Mouse (Mus musculus) forebrain, embryonic 12.5 days (tissue): ENCODE measurements at regions not wholly inside any gene's neighbourhood (a gene's known extent, or its start where the extent isn't known, plus 50 kb on each side); places are given as distances from the start of the nearest gene placed in this dataset.

Experiments used
- ATAC-seq: fragments of 200-750 bp; cut with Nextera tagmentation; 2 replicates; pipeline ENCODE4 v1.8.0; 2017; ENCODE audit warnings: moderate TSS enrichment; ENCODE audit not compliant: low FRiP score
- H3K27ac ChIP-seq: fragments of 300-500 bp; sonication (generic); 2 replicates; pipeline ENCODE4 v1.5.1; 2016; ENCODE audit warnings: mild to moderate bottlenecking
- H3K27me3 ChIP-seq: fragments of 300-500 bp; sonication (generic); 2 replicates; pipeline ENCODE4 v1.6.1; 2016; ENCODE audit warnings: mild to moderate bottlenecking
- H3K36me3 ChIP-seq: fragments of 300-500 bp; sonication (generic); replicated peaks from 2 replicates; pipeline ENCODE4 v1.6.1; 2016; ENCODE audit warnings: mild to moderate bottlenecking
- H3K4me1 ChIP-seq: fragments of 300-500 bp; sonication (generic); 2 replicates; pipeline ENCODE4 v1.6.1; 2016
- H3K4me2 ChIP-seq: fragments of 300-500 bp; sonication (generic); 2 replicates; pipeline ENCODE4 v1.6.1; 2016; ENCODE audit warnings: mild to moderate bottlenecking, moderate library complexity
- H3K4me3 ChIP-seq: fragments of 300-500 bp; sonication (generic); replicated peaks from 2 replicates; pipeline ENCODE4 v1.5.1; 2016; ENCODE audit warnings: mild to moderate bottlenecking
- H3K9ac ChIP-seq: fragments of 300-500 bp; sonication (generic); 2 replicates; pipeline ENCODE4 v1.6.1; 2016; ENCODE audit warnings: mild to moderate bottlenecking
- H3K9me3 ChIP-seq: fragments of 300-500 bp; sonication (generic); 2 replicates; pipeline ENCODE4 v1.6.1; 2016
- WGBS: fragments of 180-500 bp; shearing (Covaris S2); methylation state at CpG from one replicate; pipeline ENCODE4 v1.1.7; 2016; 5-methylcytosine and 5-hydroxymethylcytosine counted together

GRCm38 (mm10) chr16:97272035-97272631, 84.4 kb upstream of the Bace2 start:
- Histone ChIP-seq H3K27me3 (0 out of 2 replicates have a peak, but pooled peaks cover 13% of the 10 kb centered on the region), H3K27ac (no peak overlapping the region), H3K4me3 (0 out of 2 replicates have a peak overlapping the region, but pooled peaks have one; percentile 8), H3K9ac (peak overlapping the region; percentile 25; the same call in 1 of the 2 replicates), H3K4me2 (peak overlapping the region; percentile 46), H3K36me3 (no peaks in the 10 kb centered on the region), H3K4me1 (peaks cover 3% of the 10 kb centered on the region), H3K9me3 (no peaks in the 10 kb centered on the region)
- WGBS: 15% methylated on average over 12 of the region's 12 CpGs
- ATAC-seq: peak; percentile 93

GRCm38 (mm10) chr16:97278913-97279312, 77.6 kb upstream of the Bace2 start:
- Histone ChIP-seq H3K4me3 (no peak overlapping the region), H3K4me2 (no peak overlapping the region), H3K9ac (no peak overlapping the region), H3K9me3 (no peaks in the 10 kb centered on the region), H3K36me3 (no peaks in the 10 kb centered on the region), H3K27me3 (0 out of 2 replicates have a peak, but pooled peaks cover 13% of the 10 kb centered on the region), H3K4me1 (peaks cover 8% of the 10 kb centered on the region; the same call in 1 of the 2 replicates), H3K27ac (no peak overlapping the region)
- 62% methylated on average over 1 of the region's 1 CpGs for WGBS
- no peak for ATAC-seq

- Histone ChIP-seq H3K4me1 (peaks cover 8% of the 10 kb centered on the region; the same call in 1 of the 2 replicates), H3K27me3 (no peaks in the 10 kb centered on the region), H3K4me3 (no peak overlapping the region), H3K9ac (no peak overlapping the region), H3K36me3 (no peaks in the 10 kb centered on the region), H3K4me2 (no peak overlapping the region), H3K27ac (no peak overlapping the region), H3K9me3 (no peaks in the 10 kb centered on the region)
- no peak for ATAC-seq
- 92% methylated on average over 7 of the region's 7 CpGs for WGBS
Observed at GRCm38 (mm10) chr16:97281615-97282110, 74.9 kb upstream of the Bace2 start.

GRCm38 (mm10) chr16:97282943-97283342, 73.6 kb upstream of the Bace2 start:
- Histone ChIP-seq H3K4me2 (no peak overlapping the region), H3K36me3 (no peaks in the 10 kb centered on the region), H3K9me3 (no peaks in the 10 kb centered on the region), H3K4me1 (peaks cover 8% of the 10 kb centered on the region; the same call in 1 of the 2 replicates), H3K4me3 (no peak overlapping the region), H3K27me3 (no peaks in the 10 kb centered on the region), H3K9ac (no peak overlapping the region), H3K27ac (0 out of 2 replicates have a peak overlapping the region, but pooled peaks have one; percentile 6)
- 47% methylated on average over 9 of the region's 9 CpGs for WGBS
- ATAC-seq: no peak

- ATAC-seq: no peak
- Histone ChIP-seq H3K4me1 (peaks cover 21% of the 10 kb centered on the region), H3K36me3 (no peaks in the 10 kb centered on the region), H3K4me2 (no peak overlapping the region), H3K27me3 (no peaks in the 10 kb centered on the region; the same call in 1 of the 2 replicates), H3K9me3 (no peaks in the 10 kb centered on the region), H3K27ac (no peak overlapping the region), H3K9ac (no peak overlapping the region), H3K4me3 (no peak overlapping the region)
- WGBS: 88% methylated on average over 8 of the region's 8 CpGs
Observed at GRCm38 (mm10) chr16:97285886-97286447, 70.6 kb upstream of the Bace2 start.

GRCm38 (mm10) chr16:97286717-97287116, 69.8 kb upstream of the Bace2 start:
- WGBS: 54% methylated on average over 3 of the region's 3 CpGs

GRCm38 (mm10) chr16:97288634-97289033, 67.9 kb upstream of the Bace2 start:
- H3K27ac ChIP-seq: no peak overlapping the region

More at GRCm38 (mm10) chr16:97286717-97287116, 69.8 kb upstream of the Bace2 start:
- Histone ChIP-seq H3K27ac (no peak overlapping the region), H3K4me3 (no peak overlapping the region), H3K27me3 (no peaks in the 10 kb centered on the region; the same call in 1 of the 2 replicates), H3K36me3 (no peaks in the 10 kb centered on the region), H3K4me2 (no peak overlapping the region), H3K9ac (no peak overlapping the region), H3K9me3 (no peaks in the 10 kb centered on the region), H3K4me1 (peaks cover 21% of the 10 kb centered on the region)
- no peak for ATAC-seq

GRCm38 (mm10) chr16:97292484-97293048, 64.0 kb upstream of the Bace2 start:
- H3K36me3 ChIP-seq: no peaks in the 10 kb centered on the region
- peak; percentile 74 for ATAC-seq
- no peaks in the 10 kb centered on the region for H3K9me3 ChIP-seq
- 0 out of 2 replicates have a peak overlapping the region, but pooled peaks have one; percentile 27 for H3K27ac ChIP-seq
- no peak overlapping the region for H3K9ac ChIP-seq
- H3K4me3 ChIP-seq: no peak overlapping the region
- 4% methylated on average over 10 of the region's 11 CpGs for WGBS
- H3K4me2 ChIP-seq: peak overlapping the region; percentile 42
- no peaks in the 10 kb centered on the region; the same call in 1 of the 2 replicates for H3K27me3 ChIP-seq
- H3K4me1 ChIP-seq: peaks cover 27% of the 10 kb centered on the region

More at GRCm38 (mm10) chr16:97288634-97289033, 67.9 kb upstream of the Bace2 start:
- WGBS: 28% methylated on average over 8 of the region's 8 CpGs
- no peak overlapping the region for H3K4me3 ChIP-seq
- H3K9ac ChIP-seq: no peak overlapping the region
- H3K4me1 ChIP-seq: peaks cover 26% of the 10 kb centered on the region
- no peaks in the 10 kb centered on the region for H3K36me3 ChIP-seq
- no peaks in the 10 kb centered on the region for H3K9me3 ChIP-seq
- H3K27me3 ChIP-seq: no peaks in the 10 kb centered on the region; the same call in 1 of the 2 replicates
- H3K4me2 ChIP-seq: no peak overlapping the region
- no peak for ATAC-seq

- Histone ChIP-seq H3K27me3 (no peaks in the 10 kb centered on the region; the same call in 1 of the 2 replicates), H3K4me1 (peaks cover 24% of the 10 kb centered on the region), H3K9me3 (no peaks in the 10 kb centered on the region), H3K36me3 (no peaks in the 10 kb centered on the region), H3K4me3 (no peak overlapping the region), H3K9ac (no peak overlapping the region), H3K27ac (0 out of 2 replicates have a peak overlapping the region, but pooled peaks have one; percentile 27), H3K4me2 (peak overlapping the region; percentile 42)
- peak; percentile 85 for ATAC-seq
- 7% methylated on average over 4 of the region's 4 CpGs for WGBS
Observed at GRCm38 (mm10) chr16:97293273-97293672, 63.3 kb upstream of the Bace2 start.

GRCm38 (mm10) chr16:97297140-97297539, 59.4 kb upstream of the Bace2 start:
- WGBS: 78% methylated on average over 3 of the region's 3 CpGs
- H3K27me3 ChIP-seq: no peaks in the 10 kb centered on the region
- no peak for ATAC-seq
- no peak overlapping the region for H3K27ac ChIP-seq
- no peak overlapping the region for H3K9ac ChIP-seq
- H3K4me1 ChIP-seq: peaks cover 14% of the 10 kb centered on the region
- no peak overlapping the region for H3K4me2 ChIP-seq
- H3K4me3 ChIP-seq: no peak overlapping the region
- H3K36me3 ChIP-seq: no peaks in the 10 kb centered on the region
- no peaks in the 10 kb centered on the region for H3K9me3 ChIP-seq

- ATAC-seq: no peak
- Histone ChIP-seq H3K9me3 (no peaks in the 10 kb centered on the region), H3K4me3 (no peak overlapping the region), H3K36me3 (no peaks in the 10 kb centered on the region), H3K4me1 (no peaks in the 10 kb centered on the region), H3K4me2 (no peak overlapping the region), H3K27me3 (no peaks in the 10 kb centered on the region), H3K27ac (no peak overlapping the region), H3K9ac (no peak overlapping the region)
- 75% methylated on average over 5 of the region's 5 CpGs for WGBS
Observed at GRCm38 (mm10) chr16:97304156-97304735, 52.3 kb upstream of the Bace2 start.
